Mouse (Mus musculus): Measurements from ENCODE around the gene Col6a6. TPM values are rescaled to one million over a fixed set of nuclear protein-coding genes. Genes with fewer than 3 reads are reported as not detected.

Gene Col6a6
- polyA plus RNA-seq (2014; fragmentation: Nextera tagmentation; extraction: Ambion mirVana), result 0.13 and 0.14 TPM in 2 replicates

GRCm38 (mm10) chr9:105827791-105828385 lies at the start of gene Col6a6:
Gene Col6a6, minus strand, starts transcription at chr9:105828160.
- Histone ChIP-seq H3K9ac (replicated peaks; ENCODE audit: low read length) (no peak within 1 kb of the TSS; the same call in 1 of the 2 replicates), H3K9me3 (replicated peaks; ENCODE audit: control insufficient read depth, low read length) (no peaks in the 10 kb centered on the region), H3K27ac (replicated peaks; ENCODE audit: low read depth, low read length) (no peak within 1 kb of the TSS), H3K27me3 (ENCODE audit: control insufficient read depth, insufficient read depth, low read length) (peaks cover 3% of the 10 kb centered on the region; the same call in 1 of the 2 replicates), H3K4me3 (ENCODE audit: low read depth, low read length) (0 out of 2 replicates have a peak within 1 kb of the TSS, but pooled peaks have one; percentile 14), H3K36me3 (replicated peaks; ENCODE audit: control insufficient read depth, insufficient read depth, low read depth, low read length) (no peaks in the 10 kb centered on the region), H3K4me2 (ENCODE audit: low read depth, low read length) (peak within 1 kb of the TSS; percentile 38), H3K4me1 (ENCODE audit: control insufficient read depth, insufficient read depth, low read length) (peaks cover 3% of the 10 kb centered on the region; the same call in 1 of the 2 replicates)
- WGBS, result 16% methylated on average over 20 of the region's 20 CpGs
- peak; percentile 18 for DNase-seq (ENCODE audit: low spot score)
- ATAC-seq (replicated peaks; ENCODE audit: insufficient number of reproducible peaks, low FRiP score, low TSS enrichment, low read depth), result 0 out of 2 replicates have a peak, but pooled peaks have one; percentile 34

DNA sequence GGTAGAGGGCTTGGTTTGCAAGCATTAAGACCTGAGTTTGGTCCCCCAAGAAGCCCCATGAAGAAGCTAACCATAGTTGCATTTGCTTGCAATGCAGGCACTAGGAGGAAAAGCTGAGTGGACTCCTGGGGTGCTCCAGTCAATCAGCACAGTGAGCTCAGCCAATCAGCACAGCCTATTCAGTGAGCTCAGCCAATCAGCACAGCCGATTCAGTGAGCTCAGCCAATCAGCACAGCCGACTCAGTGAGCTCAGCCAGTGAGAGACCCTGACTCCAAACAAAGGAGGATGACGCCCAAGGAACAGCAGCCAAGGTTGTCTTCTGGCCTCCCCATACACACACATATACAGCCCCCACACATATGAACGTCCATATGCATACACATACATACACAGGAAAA lies 48.2 kb upstream of the Col6a6 start:
- H3K36me3 ChIP-seq (replicated peaks; ENCODE audit: control insufficient read depth, insufficient read depth, low read depth, low read length), result no peaks in the 10 kb centered on the region
- 84% methylated on average over 4 of the region's 4 CpGs for WGBS
- H3K4me3 ChIP-seq (ENCODE audit: low read depth, low read length), result no peak overlapping the region
- no peak overlapping the region for H3K4me2 ChIP-seq (ENCODE audit: low read depth, low read length)
- H3K27ac ChIP-seq (replicated peaks; ENCODE audit: low read depth, low read length), result no peak overlapping the region
- no peaks in the 10 kb centered on the region for H3K27me3 ChIP-seq (ENCODE audit: control insufficient read depth, insufficient read depth, low read length)
- ATAC-seq (replicated peaks; ENCODE audit: insufficient number of reproducible peaks, low FRiP score, low TSS enrichment, low read depth) (no peak), DNase-seq (ENCODE audit: low spot score) (no peak)
- no peaks in the 10 kb centered on the region for H3K4me1 ChIP-seq (ENCODE audit: control insufficient read depth, insufficient read depth, low read length)
- H3K9me3 ChIP-seq (replicated peaks; ENCODE audit: control insufficient read depth, low read length), result no peaks in the 10 kb centered on the region
- H3K9ac ChIP-seq (replicated peaks; ENCODE audit: low read length), result no peak overlapping the region

GRCm38 (mm10) chr9:105871643-105872042 lies 43.7 kb upstream of the Col6a6 start:
- H3K4me3 ChIP-seq (ENCODE audit: low read depth, low read length), result no peak overlapping the region
- H3K9ac ChIP-seq (replicated peaks; ENCODE audit: low read length), result no peak overlapping the region
- WGBS, result 81% methylated on average over 14 of the region's 14 CpGs
- no peak overlapping the region for H3K27ac ChIP-seq (replicated peaks; ENCODE audit: low read depth, low read length)
- no peak overlapping the region for H3K4me2 ChIP-seq (ENCODE audit: low read depth, low read length)
- no peaks in the 10 kb centered on the region for H3K4me1 ChIP-seq (ENCODE audit: control insufficient read depth, insufficient read depth, low read length)
- H3K9me3 ChIP-seq (replicated peaks; ENCODE audit: control insufficient read depth, low read length), result no peaks in the 10 kb centered on the region
- H3K27me3 ChIP-seq (ENCODE audit: control insufficient read depth, insufficient read depth, low read length), result no peaks in the 10 kb centered on the region
- no peaks in the 10 kb centered on the region for H3K36me3 ChIP-seq (replicated peaks; ENCODE audit: control insufficient read depth, insufficient read depth, low read depth, low read length)
- DNase-seq (ENCODE audit: low spot score) (no peak), ATAC-seq (replicated peaks; ENCODE audit: insufficient number of reproducible peaks, low FRiP score, low TSS enrichment, low read depth) (no peak)

GRCm38 (mm10) chr9:105857773-105858172 lies 29.8 kb upstream of the Col6a6 start:
- Histone ChIP-seq H3K36me3 (replicated peaks; ENCODE audit: control insufficient read depth, insufficient read depth, low read depth, low read length) (no peaks in the 10 kb centered on the region), H3K4me3 (ENCODE audit: low read depth, low read length) (no peak overlapping the region), H3K27ac (replicated peaks; ENCODE audit: low read depth, low read length) (no peak overlapping the region), H3K9me3 (replicated peaks; ENCODE audit: control insufficient read depth, low read length) (no peaks in the 10 kb centered on the region), H3K9ac (replicated peaks; ENCODE audit: low read length) (no peak overlapping the region), H3K4me1 (ENCODE audit: control insufficient read depth, insufficient read depth, low read length) (no peaks in the 10 kb centered on the region), H3K27me3 (ENCODE audit: control insufficient read depth, insufficient read depth, low read length) (no peaks in the 10 kb centered on the region), H3K4me2 (ENCODE audit: low read depth, low read length) (no peak overlapping the region)
- DNase-seq (ENCODE audit: low spot score), result peak; percentile 83
- no peak for ATAC-seq (replicated peaks; ENCODE audit: insufficient number of reproducible peaks, low FRiP score, low TSS enrichment, low read depth)
- WGBS, result 16% methylated on average over 6 of the region's 6 CpGs

GRCm38 (mm10) chr9:105852778-105853065 lies 24.8 kb upstream of the Col6a6 start:
- H3K9me3 ChIP-seq (replicated peaks; ENCODE audit: control insufficient read depth, low read length), result no peaks in the 10 kb centered on the region
- no peaks in the 10 kb centered on the region for H3K4me1 ChIP-seq (ENCODE audit: control insufficient read depth, insufficient read depth, low read length)
- no peak overlapping the region for H3K4me3 ChIP-seq (ENCODE audit: low read depth, low read length)
- no peak overlapping the region for H3K4me2 ChIP-seq (ENCODE audit: low read depth, low read length)
- 83% methylated on average over 1 of the region's 1 CpGs for WGBS
- no peaks in the 10 kb centered on the region for H3K27me3 ChIP-seq (ENCODE audit: control insufficient read depth, insufficient read depth, low read length)
- no peaks in the 10 kb centered on the region for H3K36me3 ChIP-seq (replicated peaks; ENCODE audit: control insufficient read depth, insufficient read depth, low read depth, low read length)
- H3K27ac ChIP-seq (replicated peaks; ENCODE audit: low read depth, low read length), result no peak overlapping the region
- H3K9ac ChIP-seq (replicated peaks; ENCODE audit: low read length), result no peak overlapping the region
- DNase-seq (ENCODE audit: low spot score) (no peak), ATAC-seq (replicated peaks; ENCODE audit: insufficient number of reproducible peaks, low FRiP score, low TSS enrichment, low read depth) (no peak)

GRCm38 (mm10) chr9:105852015-105852777 lies 24.2 kb upstream of the Col6a6 start:
- no peak overlapping the region for H3K9ac ChIP-seq (replicated peaks; ENCODE audit: low read length)
- no peaks in the 10 kb centered on the region for H3K9me3 ChIP-seq (replicated peaks; ENCODE audit: control insufficient read depth, low read length)
- H3K27ac ChIP-seq (replicated peaks; ENCODE audit: low read depth, low read length), result no peak overlapping the region
- H3K27me3 ChIP-seq (ENCODE audit: control insufficient read depth, insufficient read depth, low read length), result no peaks in the 10 kb centered on the region
- no peaks in the 10 kb centered on the region for H3K4me1 ChIP-seq (ENCODE audit: control insufficient read depth, insufficient read depth, low read length)
- ATAC-seq (replicated peaks; ENCODE audit: insufficient number of reproducible peaks, low FRiP score, low TSS enrichment, low read depth), result no peak
- no peak overlapping the region for H3K4me2 ChIP-seq (ENCODE audit: low read depth, low read length)
- no peak for DNase-seq (ENCODE audit: low spot score)
- H3K36me3 ChIP-seq (replicated peaks; ENCODE audit: control insufficient read depth, insufficient read depth, low read depth, low read length), result no peaks in the 10 kb centered on the region
- no peak overlapping the region for H3K4me3 ChIP-seq (ENCODE audit: low read depth, low read length)
- 85% methylated on average over 14 of the region's 14 CpGs for WGBS

DNA sequence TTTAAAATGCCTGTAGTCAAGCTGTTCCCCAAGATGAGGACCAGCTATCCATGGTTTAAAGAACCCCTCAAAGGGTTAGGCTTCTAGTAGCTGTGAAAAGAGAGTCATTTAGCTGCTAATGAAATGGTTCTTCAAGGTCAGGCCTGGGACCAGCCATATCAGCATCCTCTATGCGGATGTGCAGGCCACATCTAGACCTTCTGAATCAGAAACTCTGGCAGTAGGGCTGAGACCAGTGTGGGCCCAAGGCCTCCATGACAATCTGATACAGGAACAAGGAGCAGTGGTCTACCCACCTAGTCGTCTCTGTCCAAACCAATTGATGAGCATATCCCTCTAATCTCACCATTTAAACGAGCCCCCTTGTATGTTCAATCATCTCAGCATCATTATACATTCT lies 23.1 kb upstream of the Col6a6 start:
- no peak overlapping the region for H3K4me2 ChIP-seq (ENCODE audit: low read depth, low read length)
- ATAC-seq (replicated peaks; ENCODE audit: insufficient number of reproducible peaks, low FRiP score, low TSS enrichment, low read depth), result no peak
- no peaks in the 10 kb centered on the region for H3K9me3 ChIP-seq (replicated peaks; ENCODE audit: control insufficient read depth, low read length)
- no peaks in the 10 kb centered on the region for H3K36me3 ChIP-seq (replicated peaks; ENCODE audit: control insufficient read depth, insufficient read depth, low read depth, low read length)
- 83% methylated on average over 3 of the region's 3 CpGs for WGBS
- no peak overlapping the region for H3K27ac ChIP-seq (replicated peaks; ENCODE audit: low read depth, low read length)
- no peak for DNase-seq (ENCODE audit: low spot score)
- H3K27me3 ChIP-seq (ENCODE audit: control insufficient read depth, insufficient read depth, low read length), result no peaks in the 10 kb centered on the region
- H3K4me1 ChIP-seq (ENCODE audit: control insufficient read depth, insufficient read depth, low read length), result no peaks in the 10 kb centered on the region
- no peak overlapping the region for H3K9ac ChIP-seq (replicated peaks; ENCODE audit: low read length)
- H3K4me3 ChIP-seq (ENCODE audit: low read depth, low read length), result no peak overlapping the region

DNA sequence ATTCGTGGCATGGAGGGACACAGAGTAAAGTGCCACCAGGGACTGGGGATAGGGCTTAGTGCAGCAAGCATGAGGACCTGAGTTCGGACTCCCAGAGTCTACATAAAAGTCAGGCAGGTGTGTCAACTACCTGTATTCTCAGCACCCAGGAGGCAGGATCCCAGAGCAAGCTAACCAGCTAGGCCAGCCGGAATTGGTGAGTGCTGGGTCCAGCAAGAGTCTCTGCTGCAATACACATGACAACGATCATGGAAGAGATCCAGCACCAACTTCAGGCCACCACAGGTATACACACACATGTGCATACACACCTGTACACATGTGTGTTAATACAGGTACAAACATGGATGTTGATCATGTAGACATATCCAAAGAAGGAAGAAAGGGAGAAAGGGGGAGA lies 20.4 kb upstream of the Col6a6 start:
- no peaks in the 10 kb centered on the region for H3K9me3 ChIP-seq (replicated peaks; ENCODE audit: control insufficient read depth, low read length)

More for the DNA sequence above, 20.4 kb upstream of the Col6a6 start:
- ATAC-seq (replicated peaks; ENCODE audit: insufficient number of reproducible peaks, low FRiP score, low TSS enrichment, low read depth) (no peak), DNase-seq (ENCODE audit: low spot score) (no peak)
- no peaks in the 10 kb centered on the region for H3K36me3 ChIP-seq (replicated peaks; ENCODE audit: control insufficient read depth, insufficient read depth, low read depth, low read length)
- no peak overlapping the region for H3K9ac ChIP-seq (replicated peaks; ENCODE audit: low read length)
- H3K27ac ChIP-seq (replicated peaks; ENCODE audit: low read depth, low read length), result no peak overlapping the region
- H3K4me2 ChIP-seq (ENCODE audit: low read depth, low read length), result no peak overlapping the region
- H3K4me1 ChIP-seq (ENCODE audit: control insufficient read depth, insufficient read depth, low read length), result no peaks in the 10 kb centered on the region
- H3K27me3 ChIP-seq (ENCODE audit: control insufficient read depth, insufficient read depth, low read length), result no peaks in the 10 kb centered on the region
- WGBS, result 74% methylated on average over 4 of the region's 4 CpGs
- H3K4me3 ChIP-seq (ENCODE audit: low read depth, low read length), result no peak overlapping the region

Measured in embryonic facial prominence, embryonic 11.5 days (tissue).